Mouse (Mus musculus) left cerebral cortex, postnatal 10 days (tissue): ENCODE results near the gene Snrnp48. TPM values are rescaled to one million over a fixed set of nuclear protein-coding genes. Genes with fewer than 3 reads are reported as not detected.

Source experiments
- DNase-seq, 2 experiments: peaks; one replicate each; pipeline ENCODE4 v3.0.0; 2021 to 2022; ENCODE audit warnings: low spot score in 2 of 2, mixed read lengths in 1 of 2; ENCODE audit errors: extremely low spot score in 1 of 2
- intact Hi-C: fragments of 180-260 bp; cut with DNase I; formaldehyde crosslinking; loops from one replicate; pipeline ENCODE4 v1.15.1; 2025
- total RNA-seq, 2 experiments: library from RNA; stranded (reverse); gene quantifications; 2 replicates each; pipeline ENCODE4 v1.2.3; 2021

The Snrnp48 gene
- total RNA-seq = 10 to 100 TPM; 15.2 to 16.4 TPM

- intact Hi-C loops = loop anchor here (5.0 kb wide), 1 partner anchor 138 kb away; no protein-coding TSS in a partner anchor
- peak; percentile 80 to 93 for DNase-seq
Measured at GRCm38 (mm10) chr13:38204702-38205482, at the start of gene Snrnp48. Gene Snrnp48 (plus strand): TSS chr13:38204938.

GRCm38 (mm10) chr13:38155523-38155922, 49.2 kb upstream of the Snrnp48 start:
- DNase-seq = no peak
- intact Hi-C loops = no loop called here

GRCm38 (mm10) chr13:38157635-38158034, 47.1 kb upstream of the Snrnp48 start:
- intact Hi-C loops = no loop called here
- no peak for DNase-seq

- intact Hi-C loops = no loop called here
- no peak for DNase-seq
Measured at GRCm38 (mm10) chr13:38162002-38162401, 42.7 kb upstream of the Snrnp48 start.

DNA sequence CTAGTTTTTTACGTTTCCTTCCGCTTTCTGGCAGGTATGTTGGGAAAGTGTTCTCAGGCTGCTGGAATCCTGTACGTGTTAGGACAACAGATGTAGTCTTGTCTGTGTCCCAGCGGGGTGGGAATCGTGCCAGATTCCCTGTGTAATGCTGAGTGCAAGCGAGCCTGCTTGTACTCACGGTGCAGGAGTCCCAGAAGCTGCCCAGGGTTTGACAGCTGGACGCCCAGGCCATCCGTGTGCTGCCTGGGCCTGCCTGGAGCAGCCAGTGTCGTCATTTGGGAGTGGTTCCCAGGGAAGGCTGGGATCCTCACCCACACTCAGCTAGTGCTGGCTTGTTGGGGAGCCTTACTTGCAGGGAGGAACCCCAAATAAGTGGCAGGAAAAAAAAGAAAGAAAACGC, 42.1 kb upstream of the Snrnp48 start:
- intact Hi-C loops = no loop called here
- DNase-seq = peak in 1 of 2 experiments; percentile 66

DNA sequence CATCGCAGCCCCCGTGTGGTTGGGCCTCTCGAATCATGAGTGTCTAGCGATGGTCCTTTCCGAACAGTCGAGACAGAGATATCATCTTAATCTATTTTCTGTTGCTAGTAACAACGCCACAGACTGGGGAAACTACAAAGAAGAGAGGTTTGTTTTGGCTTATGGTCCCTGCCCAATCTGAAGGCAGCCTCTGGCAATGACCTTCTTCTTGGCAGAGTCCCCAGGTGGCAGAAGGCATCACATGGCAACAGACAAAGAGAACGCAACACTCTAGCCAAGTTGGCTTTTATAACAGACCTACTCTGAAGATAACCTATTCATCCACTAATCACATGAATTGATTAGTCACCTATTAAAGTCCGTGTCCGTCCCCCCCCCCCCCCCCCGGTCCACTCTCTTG, 39.8 kb upstream of the Snrnp48 start:
- intact Hi-C loops = no loop called here
- no peak for DNase-seq

GRCm38 (mm10) chr13:38167056-38167455, 37.7 kb upstream of the Snrnp48 start:
- DNase-seq = no peak
- intact Hi-C loops = no loop called here

DNA sequence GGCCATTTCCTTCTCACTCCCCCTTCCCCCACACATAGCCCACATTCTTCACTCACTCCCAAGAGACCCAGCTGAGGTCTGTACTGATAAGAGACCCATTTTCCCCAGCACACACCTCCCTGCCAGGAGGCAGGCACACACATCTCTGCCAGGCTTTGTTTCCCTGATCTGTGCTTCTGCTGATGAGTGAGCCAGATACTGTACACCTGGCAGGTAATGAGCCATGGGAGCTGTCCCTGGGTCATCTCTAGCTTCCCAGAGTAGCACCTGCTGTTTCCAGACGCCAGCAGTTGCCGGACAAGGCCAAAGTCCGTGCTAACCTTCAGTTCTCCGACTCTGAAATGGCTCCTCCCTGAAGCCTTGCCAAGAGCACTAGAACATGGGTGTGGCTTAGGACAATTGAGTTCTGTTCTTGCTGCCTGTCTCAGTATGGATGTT, 34.0 kb upstream of the Snrnp48 start:
- DNase-seq = no peak
- intact Hi-C loops = no loop called here

- intact Hi-C loops = no loop called here
- DNase-seq = no peak
Measured at GRCm38 (mm10) chr13:38193406-38193805, 11.3 kb upstream of the Snrnp48 start.

- intact Hi-C loops = no loop called here
- no peak for DNase-seq
Measured at GRCm38 (mm10) chr13:38201413-38201812, 3.3 kb upstream of the Snrnp48 start.

DNA sequence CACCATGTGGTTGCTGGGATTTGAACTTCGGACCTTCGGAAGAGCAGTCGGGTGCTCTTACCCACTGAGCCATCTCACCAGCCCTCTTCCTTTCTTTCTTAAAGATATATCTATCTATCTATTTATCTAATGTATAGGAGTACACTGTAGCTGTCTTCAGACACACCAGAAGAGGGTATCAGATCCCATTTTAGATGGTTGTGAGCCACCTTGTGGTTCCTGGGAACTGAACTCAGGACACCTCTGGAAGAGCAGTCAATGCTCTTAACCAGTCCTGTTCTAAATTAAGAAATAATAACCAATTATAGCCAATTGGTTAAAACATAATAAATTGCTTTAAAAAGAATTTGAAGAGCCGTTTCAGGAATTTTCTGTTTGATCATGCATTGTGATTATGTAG, 567 bp upstream of the Snrnp48 start:
- intact Hi-C loops = no loop called here
- no peak for DNase-seq

DNA sequence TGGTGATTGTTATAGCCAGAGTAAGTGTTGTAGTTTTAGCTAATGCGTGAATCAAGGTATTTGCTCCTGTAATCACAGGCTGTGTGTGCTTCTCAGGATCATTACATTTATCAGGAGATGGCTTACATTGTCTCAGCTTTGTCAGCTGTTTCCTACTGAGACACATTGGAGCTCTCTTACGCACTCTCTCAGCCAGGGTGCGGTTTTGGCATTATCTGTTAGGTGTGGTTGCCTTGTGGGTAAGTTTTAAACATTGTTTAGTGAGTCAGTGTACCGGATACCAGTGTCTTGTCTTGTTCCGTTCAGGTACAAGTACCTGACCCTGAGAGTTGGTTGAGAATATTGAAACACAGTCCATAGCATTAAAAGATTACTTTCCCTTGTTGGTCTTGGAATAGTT, 6.4 kb downstream of the Snrnp48 start:
- intact Hi-C loops = loop anchor here (5.0 kb wide), 1 partner anchor 229 kb away; no protein-coding TSS in a partner anchor
- no peak for DNase-seq

DNA sequence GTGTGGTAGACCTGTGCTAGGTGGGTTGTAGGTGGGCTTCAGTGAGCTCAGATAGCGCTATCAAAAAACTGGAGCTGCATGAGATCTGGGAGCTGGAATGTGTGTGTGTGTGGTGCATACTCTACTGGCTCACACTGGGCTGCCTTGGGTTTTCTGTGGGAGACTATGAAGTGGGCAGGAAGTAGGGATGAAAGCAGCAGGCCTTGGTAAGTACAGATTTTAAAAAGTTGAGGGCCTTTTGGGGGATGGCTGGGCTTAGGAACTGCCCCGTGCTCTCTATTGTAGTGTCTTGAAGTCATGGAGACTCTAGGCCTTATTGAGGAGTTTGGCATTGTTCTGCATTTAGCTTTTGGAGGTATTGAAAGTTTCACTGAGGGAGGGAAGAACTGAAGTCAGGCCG, 13.9 kb downstream of the Snrnp48 start:
- intact Hi-C loops = no loop called here
- no peak for DNase-seq

DNA sequence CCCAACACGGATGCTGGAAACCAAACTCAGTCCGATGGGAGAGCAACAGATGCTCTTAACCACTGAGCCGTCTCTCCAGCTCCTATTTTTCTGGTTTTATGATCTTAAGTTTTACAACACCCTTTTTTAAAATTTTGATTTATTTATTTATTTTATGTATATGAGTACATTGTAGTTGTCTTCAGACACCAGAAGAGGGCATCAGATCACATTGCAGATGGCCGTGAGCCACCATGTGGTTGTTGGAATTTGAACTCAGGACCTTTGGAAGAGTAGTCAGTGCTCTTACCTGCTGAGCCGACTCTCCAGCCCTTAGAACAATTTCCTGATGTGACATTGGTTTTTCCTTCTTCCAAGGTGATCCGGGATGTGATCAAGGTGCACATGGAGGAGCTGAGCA, 15.6 kb downstream of the Snrnp48 start:
- no peak for DNase-seq
- intact Hi-C loops = loop anchor here (10.0 kb wide), 1 partner anchor 374 kb away; no protein-coding TSS in a partner anchor

GRCm38 (mm10) chr13:38230177-38230821, 25.6 kb downstream of the Snrnp48 start:
- peak in 1 of 2 experiments; percentile 4 for DNase-seq
- intact Hi-C loops = no loop called here

DNA sequence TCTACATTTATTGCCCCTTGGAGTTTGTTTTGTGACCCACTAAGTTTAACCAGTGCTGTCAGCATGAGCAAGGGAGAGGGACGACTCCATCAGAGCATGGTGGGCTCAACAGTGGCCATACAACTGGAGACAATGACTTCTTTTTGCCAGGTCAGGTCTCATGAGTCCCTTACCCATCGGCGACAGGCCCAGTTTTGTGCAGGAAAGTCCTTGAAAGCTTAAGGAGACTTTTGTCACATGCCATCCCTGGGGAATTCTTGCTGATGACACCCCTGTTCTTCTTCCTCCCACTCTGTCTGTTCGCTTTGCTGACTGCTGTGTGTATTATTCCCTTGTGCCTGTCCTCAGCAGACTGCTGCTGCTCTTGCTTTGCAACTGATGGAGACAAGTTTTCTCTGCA, 27.7 kb downstream of the Snrnp48 start:
- no peak for DNase-seq
- intact Hi-C loops = no loop called here

- intact Hi-C loops = no loop called here
Measured at GRCm38 (mm10) chr13:38232856-38233625, 28.3 kb downstream of the Snrnp48 start.

GRCm38 (mm10) chr13:38234651-38235050, 29.9 kb downstream of the Snrnp48 start:
- intact Hi-C loops = no loop called here
- DNase-seq = no peak

More at GRCm38 (mm10) chr13:38232856-38233625, 28.3 kb downstream of the Snrnp48 start:
- DNase-seq = no peak

DNA sequence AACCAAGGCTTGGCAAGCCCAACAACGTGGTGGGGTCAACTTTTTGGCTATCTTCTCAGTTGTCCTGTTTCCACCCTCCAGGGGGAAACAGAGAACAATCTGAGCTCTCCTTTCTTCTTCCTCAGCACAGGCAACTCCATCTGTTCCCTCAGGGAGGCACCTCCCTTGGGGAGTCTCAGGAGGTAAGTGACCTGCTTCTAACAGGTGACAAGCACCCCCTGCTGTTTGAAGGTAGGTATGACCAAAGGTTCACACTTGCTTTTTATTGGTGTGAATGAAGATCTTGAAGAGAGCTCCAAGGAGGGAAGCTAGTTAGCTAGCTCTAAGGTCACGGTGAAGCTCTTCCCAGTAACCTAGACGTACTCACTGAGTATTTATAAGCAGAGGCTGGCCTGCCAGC, 30.6 kb downstream of the Snrnp48 start:
- no peak for DNase-seq
- intact Hi-C loops = no loop called here
